Mouse (Mus musculus): ENCODE data around the gene Poln. TPM values are rescaled to one million over a fixed set of nuclear protein-coding genes. Genes with fewer than 3 reads are reported as not detected.

The Poln gene
- polyA plus RNA-seq, 1 experiment from 2014 or later, result 0.55 TPM

DNA sequence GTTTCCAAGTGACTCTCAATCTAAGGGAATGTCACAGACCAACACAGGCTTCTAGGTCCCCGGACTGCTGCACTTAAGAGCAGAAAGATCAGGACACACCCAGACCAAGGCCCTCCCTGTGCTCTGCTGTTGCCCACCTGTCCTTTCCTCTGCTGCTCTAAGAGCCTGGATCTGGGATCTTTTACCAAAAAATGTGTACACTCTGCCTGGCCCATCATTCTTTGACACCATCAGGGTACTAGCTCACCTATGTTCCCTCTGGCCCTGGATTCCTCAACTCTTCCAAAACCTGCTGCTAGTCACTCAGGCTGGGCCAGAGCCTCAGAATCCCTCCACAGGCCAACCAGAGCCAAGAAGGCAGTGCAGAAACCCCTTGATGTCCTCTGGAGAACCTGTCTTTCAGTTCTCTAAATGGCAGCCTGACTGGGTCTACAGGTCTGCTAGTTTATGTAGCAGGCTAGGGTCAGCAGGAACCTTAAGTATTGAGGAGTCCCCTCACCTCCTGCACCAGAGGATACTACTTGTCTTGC is 15.9 kb upstream of the Poln start:
- Histone ChIP-seq H3K4me3 (replicated peaks; ENCODE audit: low read depth, low read length) (no peak overlapping the region), H3K36me3 (ENCODE audit: insufficient read depth, low read length) (peaks cover 3% of the 10 kb centered on the region; the same call in 1 of the 2 replicates), H3K4me1 (replicated peaks; ENCODE audit: insufficient read depth, low read length) (peaks cover 24% of the 10 kb centered on the region), H3K27me3 (ENCODE audit: insufficient read depth, low read length) (no peaks in the 10 kb centered on the region), H3K9me3 (replicated peaks; ENCODE audit: low read length) (no peaks in the 10 kb centered on the region), H3K9ac (ENCODE audit: low read depth, low read length) (no peak overlapping the region), H3K4me2 (ENCODE audit: low read length) (peak overlapping the region; percentile 90), H3K27ac (no peak overlapping the region)
- TF ChIP-seq CTCF (IDR thresholded peaks at IDR 0.05; ENCODE audit: low read depth), result no peak
- WGBS, result 91% methylated on average over 1 of the region's 1 CpGs
- no peak for ATAC-seq (replicated peaks; ENCODE audit: low FRiP score, low read depth)
- no peak for DNase-seq (ENCODE audit: low spot score)

DNA sequence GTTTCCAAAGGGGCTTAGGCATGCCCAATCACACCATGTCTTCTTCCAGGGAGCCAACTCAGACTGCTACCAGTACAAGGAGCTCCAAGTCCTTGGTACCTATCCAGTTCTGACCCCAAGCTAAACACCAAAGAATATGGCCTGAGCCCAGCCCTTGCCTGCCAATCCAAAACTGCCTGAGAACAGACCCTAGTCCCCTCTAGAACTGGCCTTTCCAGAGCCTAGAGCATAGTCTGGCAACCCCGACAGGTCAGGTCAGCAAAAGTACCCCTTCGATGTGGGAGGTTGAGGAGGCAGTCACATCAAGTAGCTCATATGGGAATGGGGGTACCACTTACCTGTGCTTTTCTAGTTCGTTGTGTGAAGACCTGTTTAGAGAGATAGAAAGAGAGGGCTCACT is 14.7 kb upstream of the Poln start:
- Histone ChIP-seq H3K27ac (no peak overlapping the region), H3K9ac (ENCODE audit: low read depth, low read length) (no peak overlapping the region), H3K4me2 (ENCODE audit: low read length) (no peak overlapping the region), H3K27me3 (ENCODE audit: insufficient read depth, low read length) (no peaks in the 10 kb centered on the region), H3K4me3 (replicated peaks; ENCODE audit: low read depth, low read length) (no peak overlapping the region), H3K9me3 (replicated peaks; ENCODE audit: low read length) (no peaks in the 10 kb centered on the region), H3K36me3 (ENCODE audit: insufficient read depth, low read length) (peaks cover 14% of the 10 kb centered on the region), H3K4me1 (replicated peaks; ENCODE audit: insufficient read depth, low read length) (peaks cover 19% of the 10 kb centered on the region)
- DNase-seq (ENCODE audit: low spot score) (no peak), ATAC-seq (replicated peaks; ENCODE audit: low FRiP score, low read depth) (no peak)
- WGBS, result 93% methylated on average over 3 of the region's 3 CpGs
- no peak for TF ChIP-seq CTCF (IDR thresholded peaks at IDR 0.05; ENCODE audit: low read depth)

DNA sequence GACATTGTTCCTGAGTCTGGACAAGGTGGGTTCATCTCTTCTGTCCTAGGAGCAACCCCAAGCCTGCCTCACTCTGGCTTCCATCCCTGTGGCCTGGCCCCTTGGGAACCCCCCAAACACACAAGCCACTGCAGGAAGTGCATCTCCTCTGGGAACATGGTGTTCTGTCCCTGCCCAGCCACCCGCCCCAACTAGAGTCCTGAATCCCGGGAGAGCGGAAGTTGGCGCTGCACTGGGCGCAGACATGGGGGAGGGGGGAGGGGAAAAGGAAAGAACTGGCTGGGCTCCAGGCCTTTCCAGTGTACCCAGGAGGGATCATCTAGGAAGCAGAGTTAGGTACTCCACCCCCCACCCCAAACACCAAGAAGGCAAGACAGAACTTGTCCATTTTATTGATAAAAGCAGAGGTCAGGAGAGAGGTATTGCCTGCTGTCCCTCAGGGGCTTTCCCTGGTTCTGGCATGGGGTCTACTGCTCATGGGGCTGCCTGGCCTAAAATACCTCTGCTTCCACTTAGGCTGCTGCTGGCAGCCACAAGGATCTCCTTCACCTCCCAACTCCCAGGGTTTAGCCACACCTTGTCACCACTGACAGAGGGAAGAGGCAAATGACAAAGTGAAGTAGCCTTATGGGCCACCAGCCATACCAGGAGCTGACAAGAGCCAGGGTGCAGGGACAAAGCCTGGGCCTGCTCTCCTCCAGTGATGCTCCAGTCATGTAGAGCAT is 14.1 kb upstream of the Poln start:
- no peak for TF ChIP-seq CTCF (IDR thresholded peaks at IDR 0.05; ENCODE audit: low read depth)
- Histone ChIP-seq H3K4me2 (ENCODE audit: low read length) (no peak overlapping the region), H3K27ac (no peak overlapping the region; the same call in 1 of the 2 replicates), H3K9me3 (replicated peaks; ENCODE audit: low read length) (no peaks in the 10 kb centered on the region), H3K9ac (ENCODE audit: low read depth, low read length) (no peak overlapping the region), H3K36me3 (ENCODE audit: insufficient read depth, low read length) (peaks cover 20% of the 10 kb centered on the region), H3K4me1 (replicated peaks; ENCODE audit: insufficient read depth, low read length) (peaks cover 19% of the 10 kb centered on the region), H3K27me3 (ENCODE audit: insufficient read depth, low read length) (no peaks in the 10 kb centered on the region), H3K4me3 (replicated peaks; ENCODE audit: low read depth, low read length) (no peak overlapping the region)
- ATAC-seq (replicated peaks; ENCODE audit: low FRiP score, low read depth), result no peak
- WGBS, result 75% methylated on average over 5 of the region's 5 CpGs
- DNase-seq (ENCODE audit: low spot score), result peak; percentile 45

DNA sequence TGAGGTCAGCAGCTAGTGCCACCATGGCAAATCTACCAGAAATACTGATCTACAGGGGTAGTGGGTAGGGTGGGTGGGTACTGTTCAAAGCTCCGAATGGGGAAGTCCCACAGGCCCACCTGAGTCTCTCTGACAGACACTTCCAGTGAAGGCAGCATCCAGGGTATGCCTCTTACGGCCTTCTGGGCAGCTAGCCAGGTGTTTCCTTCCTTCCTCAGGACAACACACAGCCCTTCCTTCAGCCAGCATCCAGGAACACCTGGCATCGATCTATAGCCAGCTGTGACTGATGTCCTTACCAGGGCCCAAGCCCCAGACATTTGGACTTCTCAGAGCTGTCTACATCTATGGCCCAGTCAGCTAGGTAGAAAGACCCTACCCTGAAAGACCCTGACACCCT is 13.2 kb upstream of the Poln start:
- H3K4me3 ChIP-seq (replicated peaks; ENCODE audit: low read depth, low read length), result no peak overlapping the region
- 67% methylated on average over 3 of the region's 3 CpGs for WGBS

DNA sequence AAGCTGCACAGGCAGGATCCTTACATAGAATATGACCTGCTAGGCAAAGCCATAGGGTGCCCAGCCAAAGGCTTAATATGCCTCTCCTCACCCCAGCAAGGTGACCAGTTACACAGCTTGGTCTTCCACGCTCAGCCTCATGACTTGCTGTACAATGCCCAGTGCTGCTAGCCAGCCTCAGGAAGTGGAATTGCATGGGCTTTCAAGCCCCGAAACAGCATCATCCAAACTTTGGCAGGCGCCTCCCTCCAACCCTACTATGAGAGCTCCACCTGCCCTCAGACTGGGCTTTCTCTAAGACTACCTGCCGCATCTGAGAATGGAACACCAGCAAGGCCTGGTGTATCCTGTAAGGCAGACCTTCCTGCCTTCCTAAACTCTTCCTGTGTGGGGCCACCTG is 8.6 kb upstream of the Poln start:
- no peak overlapping the region for H3K4me2 ChIP-seq (ENCODE audit: low read length)
- peaks cover 68% of the 10 kb centered on the region for H3K36me3 ChIP-seq (ENCODE audit: insufficient read depth, low read length)
- H3K9ac ChIP-seq (ENCODE audit: low read depth, low read length), result no peak overlapping the region
- no peak for TF ChIP-seq CTCF (IDR thresholded peaks at IDR 0.05; ENCODE audit: low read depth)
- no peaks in the 10 kb centered on the region for H3K27me3 ChIP-seq (ENCODE audit: insufficient read depth, low read length)
- no peak overlapping the region for H3K27ac ChIP-seq
- no peaks in the 10 kb centered on the region for H3K9me3 ChIP-seq (replicated peaks; ENCODE audit: low read length)
- no peak overlapping the region for H3K4me3 ChIP-seq (replicated peaks; ENCODE audit: low read depth, low read length)
- ATAC-seq (replicated peaks; ENCODE audit: low FRiP score, low read depth) (no peak), DNase-seq (ENCODE audit: low spot score) (no peak)
- no peaks in the 10 kb centered on the region for H3K4me1 ChIP-seq (replicated peaks; ENCODE audit: insufficient read depth, low read length)
- WGBS, result 92% methylated on average over 4 of the region's 4 CpGs

More for the DNA sequence above, 13.2 kb upstream of the Poln start:
- DNase-seq (ENCODE audit: low spot score) (no peak), ATAC-seq (replicated peaks; ENCODE audit: low FRiP score, low read depth) (no peak)
- H3K4me1 ChIP-seq (replicated peaks; ENCODE audit: insufficient read depth, low read length), result peaks cover 19% of the 10 kb centered on the region
- peaks cover 29% of the 10 kb centered on the region for H3K36me3 ChIP-seq (ENCODE audit: insufficient read depth, low read length)
- H3K9me3 ChIP-seq (replicated peaks; ENCODE audit: low read length), result no peaks in the 10 kb centered on the region
- H3K27me3 ChIP-seq (ENCODE audit: insufficient read depth, low read length), result no peaks in the 10 kb centered on the region
- TF ChIP-seq CTCF (IDR thresholded peaks at IDR 0.05; ENCODE audit: low read depth), result no peak
- H3K9ac ChIP-seq (ENCODE audit: low read depth, low read length), result no peak overlapping the region
- no peak overlapping the region; the same call in 1 of the 2 replicates for H3K27ac ChIP-seq
- no peak overlapping the region for H3K4me2 ChIP-seq (ENCODE audit: low read length)

DNA sequence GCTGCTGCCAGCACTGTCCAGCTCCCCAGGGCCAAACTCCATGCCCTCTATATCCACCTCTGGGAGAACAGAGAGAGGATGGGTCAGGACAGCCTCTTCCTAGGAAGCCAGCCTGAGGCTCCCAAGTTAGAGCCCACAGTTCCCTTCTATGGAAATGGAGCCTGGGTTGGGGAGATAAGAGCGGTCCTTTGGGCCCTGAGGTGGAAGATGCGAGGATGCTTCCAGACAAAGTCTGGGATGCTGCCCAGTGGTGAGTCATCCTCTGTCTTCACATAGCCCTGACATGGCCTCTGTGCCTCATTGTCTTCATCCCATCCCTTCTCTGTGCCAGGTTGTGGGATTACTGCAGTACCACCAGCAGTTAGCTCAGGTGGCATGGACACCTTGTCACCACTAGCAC is 7.8 kb upstream of the Poln start:
- H3K4me3 ChIP-seq (replicated peaks; ENCODE audit: low read depth, low read length), result no peak overlapping the region
- peaks cover 68% of the 10 kb centered on the region for H3K36me3 ChIP-seq (ENCODE audit: insufficient read depth, low read length)
- no peaks in the 10 kb centered on the region for H3K9me3 ChIP-seq (replicated peaks; ENCODE audit: low read length)
- ATAC-seq (replicated peaks; ENCODE audit: low FRiP score, low read depth) (no peak), DNase-seq (ENCODE audit: low spot score) (no peak)
- H3K9ac ChIP-seq (ENCODE audit: low read depth, low read length), result no peak overlapping the region
- no peak overlapping the region for H3K4me2 ChIP-seq (ENCODE audit: low read length)
- H3K27ac ChIP-seq, result no peak overlapping the region
- no peak for TF ChIP-seq CTCF (IDR thresholded peaks at IDR 0.05; ENCODE audit: low read depth)
- H3K27me3 ChIP-seq (ENCODE audit: insufficient read depth, low read length), result no peaks in the 10 kb centered on the region
- no peaks in the 10 kb centered on the region for H3K4me1 ChIP-seq (replicated peaks; ENCODE audit: insufficient read depth, low read length)
- 95% methylated on average over 2 of the region's 2 CpGs for WGBS
